Mouse (Mus musculus) ES-Bruce4 (cell line): Measurements from ENCODE around the gene Tmx2.

Experiments
- CTCF ChIP-seq: IDR thresholded peaks from one replicate; pipeline ENCODE4 v1.8.1; 2011; ENCODE audit warnings: low read depth, low read length
- EP300 ChIP-seq: IDR thresholded peaks from 2 replicates; pipeline ENCODE4 v1.6.1; 2011; ENCODE audit warnings: low read depth, low read length; ENCODE audit not compliant: insufficient read depth
- POLR2A ChIP-seq: IDR thresholded peaks from one replicate; pipeline ENCODE4 v1.8.1; 2011; ENCODE audit warnings: low read length; ENCODE audit not compliant: insufficient read depth

- TF ChIP-seq POLR2A = no peak
- TF ChIP-seq CTCF = no peak
- TF ChIP-seq EP300 = no peak
Measured at GRCm38 (mm10) chr2:84626366-84626975, 52.5 kb downstream of the Tmx2 start.
